Mouse (Mus musculus): ENCODE measurements at regions not wholly inside any gene's neighbourhood (a gene's known extent, or its start where the extent isn't known, plus 50 kb on each side); places are given as distances from the start of the nearest gene placed in this dataset.
"Not testable (repeated sequence)": the region's sequence is repeated elsewhere in the genome, so short reads cannot be mapped to it uniquely, and the experiment has no call there.

DNA sequence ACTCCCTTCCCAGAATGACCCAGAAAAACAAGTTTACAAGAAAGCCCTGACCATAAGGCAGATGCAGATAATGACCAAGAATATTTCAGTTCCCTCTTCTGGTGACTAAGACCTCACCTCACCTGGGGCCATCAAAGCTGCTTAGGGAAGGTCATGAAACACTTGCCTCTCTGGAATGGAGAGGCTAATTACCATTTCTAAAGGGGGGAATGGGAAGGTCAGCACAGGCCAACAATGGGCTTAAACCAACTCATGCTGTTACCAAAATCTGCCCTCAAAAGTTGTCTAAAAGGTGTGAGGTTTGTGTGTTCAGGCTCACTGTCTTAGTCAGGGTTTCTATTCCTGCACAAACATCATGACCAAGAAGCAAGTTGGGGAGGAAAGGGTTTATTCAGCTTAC is 123.0 kb downstream of the Sgo2b start:
- no peak overlapping the region for H3K4me3 ChIP-seq
- TF ChIP-seq CTCF (conservative IDR thresholded peaks at IDR 0.05) = no peak
- no peak for DNase-seq (ENCODE audit: low spot score in 2 of 2)
- no peak overlapping the region for H3K27ac ChIP-seq

- TF ChIP-seq CTCF (conservative IDR thresholded peaks at IDR 0.05) = no peak
- DNase-seq (ENCODE audit: low spot score in 2 of 2) = no peak
- Histone ChIP-seq H3K27ac (no peak overlapping the region), H3K4me3 (no peak overlapping the region)
Observed at GRCm38 (mm10) chr8:63828141-63828540, 123.9 kb downstream of the Sgo2b start.

DNA sequence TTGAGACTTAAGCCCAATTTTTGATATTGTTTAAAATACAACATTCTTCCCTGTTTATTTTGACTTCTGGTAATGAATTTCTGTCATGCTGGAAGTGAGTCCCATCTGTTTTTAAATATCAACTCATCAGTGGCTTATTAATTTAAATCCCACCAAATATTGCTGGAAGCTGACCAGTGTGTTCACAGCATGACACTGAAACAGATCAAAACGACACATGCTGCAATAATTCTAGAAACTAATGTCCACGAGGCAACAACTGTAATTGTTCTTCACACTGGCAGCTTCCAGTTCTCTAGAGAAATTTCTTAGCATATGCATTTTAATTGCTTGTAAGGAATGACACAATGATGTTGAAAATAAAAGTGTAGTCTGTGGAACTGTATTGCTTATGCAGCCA is 167.6 kb downstream of the Sgo2b start:
- DNase-seq (ENCODE audit: low spot score in 2 of 2) = no peak
- no peak overlapping the region for H3K4me3 ChIP-seq
- no peak overlapping the region for H3K27ac ChIP-seq
- TF ChIP-seq CTCF (conservative IDR thresholded peaks at IDR 0.05) = no peak

GRCm38 (mm10) chr8:63760891-63761290 is 191.2 kb downstream of the Sgo2b start:
- TF ChIP-seq CTCF (conservative IDR thresholded peaks at IDR 0.05) = no peak
- H3K4me3 ChIP-seq = no peak overlapping the region
- no peak overlapping the region for H3K27ac ChIP-seq
- no peak for DNase-seq (ENCODE audit: low spot score in 2 of 2)

DNA sequence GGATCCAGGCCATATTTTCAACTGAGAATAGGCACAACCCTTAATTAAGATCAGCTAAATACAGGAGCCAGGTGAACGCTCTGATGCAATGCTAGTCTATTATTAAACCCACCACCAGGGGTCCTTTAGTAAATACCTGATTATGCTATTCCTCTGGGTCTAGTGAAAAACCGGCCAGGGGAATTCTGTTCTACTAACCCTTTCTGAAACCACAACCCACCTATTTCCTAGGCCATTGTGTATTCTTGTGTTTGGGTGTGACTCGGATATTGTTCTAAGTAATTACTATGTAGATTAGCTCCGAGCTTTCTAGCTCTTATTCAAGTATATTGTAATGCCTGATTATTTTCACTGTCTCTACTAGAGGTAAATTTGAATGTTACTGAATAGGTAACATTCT is 192.1 kb downstream of the Sgo2b start:
- not testable (repeated sequence) for DNase-seq (ENCODE audit: low spot score in 2 of 2); H3K4me3 ChIP-seq
- TF ChIP-seq CTCF (conservative IDR thresholded peaks at IDR 0.05) = 0 out of 2 replicates have a peak, but pooled peaks have one; percentile 3

DNA sequence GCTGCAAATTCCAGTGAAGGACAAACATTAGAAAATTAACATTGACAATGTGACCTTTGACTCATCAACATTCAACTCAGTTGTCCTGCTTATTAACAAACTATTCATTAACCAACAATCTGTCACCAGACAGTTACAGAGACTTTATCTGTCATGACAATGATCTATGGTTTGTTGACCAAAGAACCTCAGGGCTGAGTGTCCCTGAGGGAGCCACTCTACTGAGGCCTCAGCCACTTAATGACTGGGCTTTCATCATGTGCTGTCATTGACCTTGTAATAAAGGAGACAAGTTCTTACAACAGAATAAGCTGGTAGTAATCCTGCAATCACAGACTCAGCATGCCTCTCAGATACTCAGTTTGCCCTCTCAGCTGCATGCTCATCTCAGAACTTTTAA is 196.8 kb downstream of the Sgo2b start:
- DNase-seq (ENCODE audit: low spot score in 2 of 2) = no peak
- Histone ChIP-seq H3K4me3 (no peak overlapping the region), H3K27ac (no peak overlapping the region)
- TF ChIP-seq CTCF (conservative IDR thresholded peaks at IDR 0.05) = no peak

More for the DNA sequence above, 192.1 kb downstream of the Sgo2b start:
- not testable (repeated sequence) for H3K27ac ChIP-seq

DNA sequence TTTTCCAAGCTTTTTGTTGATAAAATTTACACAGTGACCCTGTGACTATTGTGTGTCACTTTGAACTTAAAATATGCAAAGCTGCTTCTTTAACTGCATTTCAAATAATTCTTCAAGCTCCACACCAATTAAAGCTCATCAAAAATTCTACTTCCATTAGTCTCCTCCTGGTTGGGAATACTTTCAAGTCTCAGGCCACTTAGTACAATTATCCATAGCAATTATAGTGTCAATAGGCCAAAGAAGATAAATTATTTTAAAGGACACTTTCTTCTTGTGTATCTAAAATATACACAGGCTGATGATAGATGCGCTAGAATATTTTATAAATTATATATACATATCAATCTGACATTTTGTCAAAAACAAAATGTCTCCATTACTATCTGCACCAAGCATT is 197.2 kb downstream of the Sgo2b start:
- no peak overlapping the region for H3K4me3 ChIP-seq
- TF ChIP-seq CTCF (conservative IDR thresholded peaks at IDR 0.05) = no peak
- no peak overlapping the region for H3K27ac ChIP-seq
- DNase-seq (ENCODE audit: low spot score in 2 of 2) = no peak

GRCm38 (mm10) chr8:63753236-63753635 is 198.8 kb downstream of the Sgo2b start:
- DNase-seq (ENCODE audit: low spot score in 2 of 2) = no peak
- Histone ChIP-seq H3K4me3 (no peak overlapping the region), H3K27ac (no peak overlapping the region)
- TF ChIP-seq CTCF (conservative IDR thresholded peaks at IDR 0.05) = no peak

GRCm38 (mm10) chr8:63734411-63734810 is 217.6 kb downstream of the Sgo2b start:
- DNase-seq (ENCODE audit: low spot score in 2 of 2) = no peak
- H3K27ac ChIP-seq = no peak overlapping the region
- no peak for TF ChIP-seq CTCF (conservative IDR thresholded peaks at IDR 0.05)

GRCm38 (mm10) chr8:63730741-63731140 is 221.3 kb downstream of the Sgo2b start:
- DNase-seq (ENCODE audit: low spot score in 2 of 2); H3K4me3 ChIP-seq; H3K27ac ChIP-seq: not testable (repeated sequence)

More at GRCm38 (mm10) chr8:63734411-63734810, 217.6 kb downstream of the Sgo2b start:
- H3K4me3 ChIP-seq = no peak overlapping the region
